Mouse (Mus musculus): ENCODE results near the gene Gadd45gip1. TPM values are rescaled to one million over a fixed set of nuclear protein-coding genes. Genes with fewer than 3 reads are reported as not detected.

Gadd45gip1 gene
- total RNA-seq, 4 experiments from 2014 or later = 31.0 to 34.9 (median 33.1) TPM

DNA sequence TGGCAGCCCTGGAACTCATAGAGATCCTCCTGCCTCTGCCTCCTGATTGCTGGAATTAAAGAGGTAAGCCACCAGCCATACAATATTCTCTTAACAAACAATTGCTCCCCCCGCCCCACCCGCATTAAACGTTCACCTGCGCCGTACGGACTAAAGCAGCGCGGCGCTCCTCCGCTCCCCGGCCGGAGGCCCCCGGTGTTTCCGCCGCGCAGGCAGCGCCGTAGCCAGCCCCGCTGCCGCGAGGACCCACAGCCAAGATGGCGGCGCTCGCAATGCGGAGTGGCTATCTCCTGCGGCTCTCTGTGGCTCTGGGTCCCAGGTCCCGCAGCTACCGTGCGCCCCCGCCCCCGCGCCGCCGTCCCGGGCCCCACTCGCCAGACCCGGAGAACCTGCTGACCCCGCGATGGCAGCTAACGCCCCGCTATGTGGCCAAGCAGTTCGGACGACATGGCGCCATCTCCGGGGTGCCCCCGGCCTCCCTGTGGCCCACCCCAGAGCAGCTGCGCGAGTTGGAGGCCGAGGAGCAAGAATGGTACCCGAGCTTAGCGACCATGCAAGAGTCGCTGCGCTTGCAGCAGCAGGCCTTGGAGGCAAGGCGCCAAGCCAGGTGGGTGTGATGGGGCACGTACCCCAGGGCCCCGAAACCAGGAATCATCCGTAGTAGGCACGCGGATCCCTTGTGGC is 854 bp downstream of the Gadd45gip1 start:
- DNase-seq (ENCODE audit: low spot score) = peak; percentile 68

DNA sequence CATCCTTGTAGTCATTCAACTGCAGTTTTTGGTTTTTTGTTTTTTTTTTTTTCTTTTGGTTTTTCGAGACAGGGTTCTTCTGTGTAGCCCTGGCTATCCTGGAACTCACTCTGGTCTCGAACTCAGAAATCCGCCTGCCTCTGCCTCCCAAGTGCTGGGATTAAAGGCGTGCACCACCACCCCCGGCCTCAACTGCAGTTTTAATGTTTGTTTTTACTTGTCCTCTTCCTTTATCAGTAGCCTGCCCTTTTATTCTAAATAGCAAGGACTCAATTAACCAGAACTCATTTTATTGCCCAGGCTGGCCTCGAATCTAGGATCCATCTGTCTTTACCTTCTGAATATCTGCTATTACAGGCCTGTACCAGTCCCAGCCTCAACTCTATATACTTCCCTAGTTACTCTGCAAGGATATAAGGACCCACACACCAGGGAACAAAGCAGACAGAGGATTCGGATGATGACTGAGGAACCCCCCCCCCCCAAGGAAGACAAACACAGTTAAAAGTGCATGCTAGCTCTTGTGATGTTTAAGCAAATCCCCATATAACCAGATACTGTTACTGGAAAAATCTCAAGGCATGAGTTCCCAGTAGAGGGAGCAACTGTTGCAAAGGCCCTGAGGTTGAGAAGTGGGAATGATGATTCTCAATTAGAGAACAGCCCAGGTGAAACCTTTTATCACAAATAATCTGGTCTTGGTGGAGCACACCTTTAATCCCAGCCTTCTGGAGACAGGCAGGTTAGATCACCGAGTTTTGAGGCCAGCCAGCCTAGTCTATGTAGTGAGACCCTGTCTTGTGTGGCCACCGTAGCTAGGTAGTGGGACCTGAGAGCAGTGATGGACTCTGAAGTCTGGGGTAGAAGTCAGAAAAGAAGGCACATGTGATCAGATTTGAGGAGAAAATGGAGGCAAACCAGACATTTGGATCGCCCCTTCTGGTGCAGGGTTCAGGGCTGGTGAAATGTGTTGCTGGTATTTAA is 1.7 kb downstream of the Gadd45gip1 start:
- no peak for DNase-seq (ENCODE audit: low spot score)

DNA sequence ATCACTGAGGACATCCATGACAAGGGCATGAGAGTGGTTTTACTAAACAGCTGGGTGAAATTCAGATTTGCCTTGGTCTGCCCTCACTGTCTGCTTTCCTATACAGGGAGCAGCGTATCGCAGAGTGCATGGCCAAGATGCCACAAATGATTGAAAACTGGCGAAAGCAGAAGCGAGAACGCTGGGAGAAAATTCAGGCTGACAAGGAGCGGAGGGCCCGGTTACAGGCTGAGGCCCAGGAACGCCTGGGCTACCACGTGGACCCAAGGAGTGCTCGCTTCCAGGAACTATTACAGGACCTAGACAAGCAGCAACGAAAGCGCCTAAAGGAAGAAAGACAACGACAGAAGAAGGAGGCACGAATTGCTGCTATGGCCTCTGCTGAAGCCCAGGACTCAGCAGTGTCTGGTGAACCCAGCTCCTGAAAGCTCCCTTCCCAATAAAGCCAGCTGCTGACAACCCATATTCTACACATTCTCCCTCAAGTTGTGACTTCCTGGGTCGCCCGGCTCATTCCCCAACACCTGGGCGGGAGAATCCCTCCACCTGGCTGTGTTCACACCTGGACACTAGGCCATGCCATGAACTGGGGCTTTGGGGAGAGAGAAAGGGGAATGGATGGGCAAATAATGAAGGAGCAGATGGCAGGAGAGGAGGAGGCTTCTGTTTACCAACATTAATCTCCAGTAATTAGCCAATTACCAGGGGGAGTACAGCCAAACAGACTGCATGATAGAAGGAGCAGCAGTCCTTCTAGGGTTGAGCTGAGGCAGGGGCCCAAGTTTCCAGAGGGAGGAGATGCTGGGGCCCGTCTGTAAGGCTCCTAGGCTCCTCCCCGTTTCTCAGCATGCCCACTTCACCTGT is 2.9 kb downstream of the Gadd45gip1 start:
- DNase-seq (ENCODE audit: low spot score) = no peak

DNA sequence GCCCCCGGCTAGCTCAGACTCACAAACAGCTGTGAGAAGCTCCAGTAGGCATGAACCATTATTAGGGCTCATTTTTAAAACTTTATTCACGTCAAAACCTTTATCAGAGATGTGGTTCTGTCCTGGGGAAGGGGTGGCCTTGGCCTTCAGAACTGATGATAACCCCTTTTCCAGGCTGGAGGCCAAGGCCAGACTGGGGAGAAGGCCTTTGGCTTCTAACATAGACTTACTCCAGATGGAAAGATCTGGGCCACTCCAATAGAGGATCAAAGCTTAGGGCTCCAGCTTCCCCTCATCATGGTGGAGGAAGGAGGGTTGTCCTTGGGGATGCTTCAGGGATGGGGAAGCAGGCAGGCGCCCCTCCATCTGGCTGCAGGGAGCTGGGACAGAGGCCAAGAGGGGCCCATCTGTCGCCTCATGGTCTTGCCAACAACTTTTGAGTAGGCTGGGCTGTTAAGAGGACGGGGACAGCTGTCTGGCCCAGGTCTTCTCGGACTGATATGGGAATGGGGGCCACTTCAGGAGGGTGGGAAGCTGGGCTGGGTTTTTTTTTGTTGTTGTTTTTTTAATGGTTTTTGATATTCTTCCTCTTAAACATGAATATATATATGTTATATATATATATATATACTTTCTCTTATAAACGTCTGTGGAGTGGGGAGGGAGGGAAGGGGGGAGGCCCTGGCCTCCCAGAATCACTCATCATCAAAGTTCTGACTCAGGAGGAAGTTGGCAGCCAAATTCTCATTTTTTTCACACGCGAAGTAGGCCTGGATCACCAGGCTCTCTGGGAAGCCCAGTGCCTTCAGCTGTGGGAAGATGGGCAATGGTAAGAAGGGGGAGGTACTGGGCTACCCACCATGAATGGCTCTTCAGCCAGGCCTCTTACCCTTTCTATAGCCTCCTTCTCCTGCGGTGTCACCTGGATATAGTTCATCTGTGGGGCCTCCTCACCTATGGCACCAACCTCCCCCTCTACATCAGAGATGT is 3.8 kb downstream of the Gadd45gip1 start:
- no peak for DNase-seq (ENCODE audit: low spot score)

- no peak for DNase-seq (ENCODE audit: low spot score)
Observed at GRCm38 (mm10) chr8:84837149-84837911, 6.0 kb downstream of the Gadd45gip1 start.

GRCm38 (mm10) chr8:84837912-84838470 is 6.7 kb downstream of the Gadd45gip1 start:
- no peak for DNase-seq (ENCODE audit: low spot score)

DNA sequence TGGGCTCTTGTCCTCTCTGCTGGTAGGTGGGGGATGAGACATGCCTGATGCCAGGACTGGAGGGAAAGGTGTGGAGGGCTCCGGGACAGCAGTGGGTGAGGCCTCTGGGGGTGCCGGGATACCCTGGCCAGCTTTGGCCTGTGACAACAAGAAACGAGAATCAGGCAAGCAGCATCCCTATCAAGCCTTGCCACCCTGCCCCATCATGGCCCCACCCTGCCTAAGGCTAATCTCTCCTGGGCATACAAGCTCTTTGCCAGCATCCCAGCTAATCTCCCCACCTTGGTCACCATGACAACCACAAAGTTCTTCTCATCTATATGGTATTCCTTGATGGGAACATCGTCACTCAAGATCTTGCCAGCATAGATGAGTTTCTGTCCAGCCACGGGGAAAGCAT is 7.2 kb downstream of the Gadd45gip1 start:
- no peak for DNase-seq (ENCODE audit: low spot score)

GRCm38 (mm10) chr8:84839411-84839810 is 8.1 kb downstream of the Gadd45gip1 start:
- no peak for DNase-seq (ENCODE audit: low spot score)

DNA sequence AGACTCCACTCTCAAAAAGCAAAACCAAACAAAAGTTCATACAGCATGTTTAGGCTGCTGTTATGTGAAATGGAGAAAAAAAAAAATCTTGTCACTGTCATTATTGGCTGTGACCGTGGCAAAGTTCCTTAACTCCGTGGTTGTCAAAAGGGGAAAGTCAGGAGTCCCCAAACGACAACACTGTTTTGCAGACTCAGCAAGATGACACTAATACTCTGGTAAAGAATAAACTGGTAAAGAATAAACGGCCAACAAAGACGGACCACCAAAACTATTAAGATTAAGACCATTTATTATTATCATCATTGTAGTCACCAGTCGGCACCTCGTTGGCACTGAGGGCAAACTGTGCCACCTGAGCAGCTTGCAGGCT is 8.5 kb downstream of the Gadd45gip1 start:
- DNase-seq (ENCODE audit: low spot score) = no peak

- DNase-seq (ENCODE audit: low spot score) = peak; percentile 90
Observed at GRCm38 (mm10) chr8:84840248-84840999, 9.1 kb downstream of the Gadd45gip1 start, which contains the start of gene Rad23a. Rad23a (minus strand) TSS chr8:84840665.

DNA sequence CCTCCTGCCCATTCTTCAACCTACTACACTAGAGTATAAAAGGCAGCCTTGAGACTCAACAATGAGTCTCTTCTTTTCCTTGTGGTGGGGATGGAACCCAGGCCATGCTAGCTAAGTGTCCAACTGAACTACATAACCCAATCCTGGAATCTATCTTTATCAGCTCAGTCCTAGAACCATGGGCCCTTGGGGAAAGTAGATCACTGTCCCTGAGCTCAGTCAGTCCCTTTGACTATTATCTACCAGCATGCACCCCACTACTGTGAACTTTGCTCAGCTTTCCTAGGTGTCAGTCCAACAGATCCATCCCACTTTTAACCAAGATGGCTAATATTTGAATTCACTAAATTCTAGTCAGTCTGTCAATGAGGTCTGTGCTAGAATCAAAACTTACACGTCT is 10.2 kb downstream of the Gadd45gip1 start:
- no peak for DNase-seq (ENCODE audit: low spot score)

DNA sequence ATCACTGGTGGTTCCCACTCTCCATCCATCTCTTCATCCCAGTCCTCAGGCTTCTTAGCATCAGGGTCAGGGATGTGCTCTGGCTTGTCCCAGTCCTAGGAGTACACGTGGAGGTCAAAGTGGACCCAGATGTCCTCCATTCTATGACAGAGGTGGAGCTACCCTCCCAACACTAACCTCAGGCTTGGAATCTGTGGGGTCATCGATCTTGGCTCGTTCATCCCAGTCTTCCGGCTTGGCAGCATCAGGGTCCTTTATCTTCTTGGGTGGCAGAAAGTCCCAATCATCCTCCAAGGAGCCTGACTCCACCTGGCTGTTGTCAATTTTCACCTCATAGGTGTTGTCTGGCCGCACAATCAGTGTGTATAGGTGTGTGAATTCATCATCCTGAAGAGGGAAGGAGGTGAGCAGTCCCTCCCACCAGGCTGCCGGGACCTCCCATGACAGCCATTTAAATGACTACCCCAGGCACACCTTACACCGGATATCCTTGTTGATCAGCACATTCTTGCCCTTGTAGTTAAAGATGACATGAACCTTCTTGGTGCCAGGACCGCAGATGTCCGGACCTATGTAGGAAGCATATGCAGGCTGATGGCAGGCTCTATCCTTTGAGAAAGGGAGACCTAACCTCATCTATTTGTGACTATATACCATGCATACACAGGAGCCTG is 13.2 kb downstream of the Gadd45gip1 start:
- DNase-seq (ENCODE audit: low spot score) = no peak

DNA sequence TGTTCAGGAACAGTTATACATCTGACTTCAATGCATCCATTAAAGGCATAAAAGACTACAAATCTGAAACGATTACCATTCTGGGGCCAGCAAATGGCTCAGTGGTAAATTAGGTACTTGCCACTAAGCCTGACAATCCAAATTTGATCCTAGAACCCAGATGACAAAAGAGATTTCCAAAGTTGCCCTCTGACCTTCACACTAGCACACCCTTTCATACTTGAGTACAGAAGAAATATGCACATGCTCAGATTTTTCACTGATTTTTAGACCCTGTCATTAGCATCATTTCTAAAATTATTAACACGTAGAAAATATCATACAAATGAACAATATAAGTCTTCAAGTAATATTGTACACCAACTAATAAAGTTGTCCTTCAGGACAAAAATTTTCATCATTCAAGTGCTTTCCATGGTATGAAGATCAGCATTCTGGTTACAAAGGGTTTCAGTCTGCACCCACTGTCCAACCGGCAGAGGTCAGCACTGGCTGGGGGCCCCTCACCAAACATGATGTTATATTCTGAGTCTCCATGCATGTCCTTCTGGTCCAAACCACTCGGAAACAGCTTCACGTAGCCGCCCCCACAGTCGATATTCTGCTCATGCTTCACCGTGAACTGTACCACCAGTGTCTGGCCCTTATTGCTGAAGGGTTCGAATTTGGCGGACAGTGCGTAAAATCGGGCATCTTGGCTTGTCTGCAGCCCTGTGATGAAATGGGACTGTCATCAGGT is 14.2 kb downstream of the Gadd45gip1 start:
- DNase-seq (ENCODE audit: low spot score) = no peak

- DNase-seq (ENCODE audit: low spot score) = no peak
Observed at GRCm38 (mm10) chr8:84846094-84846721, 14.9 kb downstream of the Gadd45gip1 start.

DNA sequence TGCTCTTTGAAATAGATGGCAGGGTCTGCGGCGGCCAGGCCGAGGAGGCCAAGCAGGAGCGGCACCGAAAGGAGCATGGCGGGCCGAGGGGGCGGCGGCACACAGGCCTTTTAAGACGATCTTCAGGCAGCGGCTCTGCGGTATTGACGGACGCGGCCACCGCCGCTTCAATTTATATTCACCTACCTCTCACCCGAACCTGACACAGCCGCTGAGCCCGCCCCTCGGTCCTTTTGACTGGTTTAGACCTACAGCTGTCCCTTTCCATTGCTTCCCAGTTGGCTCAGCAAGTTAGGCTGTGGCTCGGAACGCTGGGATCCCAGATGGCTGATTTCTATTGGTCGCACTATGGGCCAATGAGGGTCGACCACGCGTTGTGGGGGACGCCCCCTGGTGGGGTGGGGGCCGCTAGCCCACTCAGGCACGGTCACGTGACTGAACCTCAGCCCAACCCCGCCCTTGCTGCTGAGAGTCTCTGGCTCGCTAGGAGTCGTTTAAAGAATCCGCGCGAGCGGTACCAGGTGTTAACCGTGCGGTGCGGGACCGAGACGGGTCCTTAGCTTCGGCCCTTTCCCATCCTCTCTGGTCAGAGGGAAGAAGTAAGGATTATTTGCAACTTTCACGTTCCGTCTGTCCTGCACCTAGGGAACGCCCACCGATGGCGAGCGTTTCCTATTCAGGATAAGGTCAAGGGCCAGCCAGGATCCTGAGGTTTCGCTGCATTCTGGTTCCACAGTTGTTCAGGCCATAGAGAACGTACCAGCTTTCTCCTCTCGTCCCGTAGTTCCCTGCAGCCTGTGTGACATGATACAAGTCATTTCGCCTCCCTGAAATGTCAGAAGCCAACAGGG is 15.6 kb downstream of the Gadd45gip1 start, which contains the start of gene Calr:
TSS of gene Calr (minus strand) at position 213 of the 851 bp plus-strand sequence.
- DNase-seq (ENCODE audit: low spot score) = peak; percentile 100
